8 mouse cellular contexts compared by ENCODE assay signal in genomic region chr1:119837035-119837751, GRCm38 (mm10). TPM values are rescaled to one million over a fixed set of nuclear protein-coding genes. Genes with fewer than 3 reads are reported as not detected.
DNase-seq lines count a peak whose midpoint lies in the region; ATAC-seq and TF ChIP-seq lines count a peak whose summit lies in the region.

Gene Ptpn4 (minus strand): TSS chr1:119837613.

- H3K9ac ChIP-seq in embryonic facial prominence, embryonic 15.5 days: peak within 1 kb of the TSS; percentile 83
- peak within 1 kb of the TSS; percentile 90 for H3K9ac ChIP-seq in limb, embryonic 14.5 days (ENCODE audit: low read depth, low read length, severe bottlenecking)
- H3K9ac ChIP-seq in midbrain, postnatal 0 days (replicated peaks; ENCODE audit: low read length, poor library complexity, severe bottlenecking): peak within 1 kb of the TSS; percentile 83

- no peaks in the 10 kb centered on the region for H3K4me1 ChIP-seq in bone marrow, adult 2 months (ENCODE audit: control insufficient read depth, insufficient read depth, low read length)
- H3K4me1 ChIP-seq in embryonic facial prominence, embryonic 15.5 days: peaks cover 7% of the 10 kb centered on the region; the same call in 1 of the 2 replicates
- peaks cover 14% of the 10 kb centered on the region for H3K4me1 ChIP-seq in limb, embryonic 14.5 days (ENCODE audit: control insufficient read depth, insufficient read depth, low read length)
- H3K4me1 ChIP-seq in midbrain, postnatal 0 days (ENCODE audit: insufficient read depth, low read length): peaks cover 8% of the 10 kb centered on the region; the same call in 1 of the 2 replicates

- peak within 1 kb of the TSS; percentile 63 for H3K4me2 ChIP-seq in embryonic facial prominence, embryonic 15.5 days (replicated peaks)
- H3K4me2 ChIP-seq in limb, embryonic 14.5 days (replicated peaks; ENCODE audit: low read depth, low read length, severe bottlenecking): peak within 1 kb of the TSS; percentile 62
- peak within 1 kb of the TSS; percentile 71 for H3K4me2 ChIP-seq in midbrain, postnatal 0 days (ENCODE audit: low read depth, low read length, poor library complexity, severe bottlenecking)

- H3K27me3 ChIP-seq in embryonic facial prominence, embryonic 15.5 days: no peaks in the 10 kb centered on the region
- H3K27me3 ChIP-seq in limb, embryonic 14.5 days (ENCODE audit: control insufficient read depth, insufficient read depth, low read length): no peaks in the 10 kb centered on the region
- H3K27me3 ChIP-seq in midbrain, postnatal 0 days (ENCODE audit: insufficient read depth, low read length): no peaks in the 10 kb centered on the region

- H3K27ac ChIP-seq in bone marrow, adult 2 months (ENCODE audit: control insufficient read depth, insufficient read depth, low read depth, low read length, poor library complexity): peak within 1 kb of the TSS; percentile 77
- peak within 1 kb of the TSS; percentile 90 for H3K27ac ChIP-seq in embryonic facial prominence, embryonic 15.5 days (replicated peaks)
- H3K27ac ChIP-seq in limb, embryonic 14.5 days (replicated peaks; ENCODE audit: low read depth, low read length): peak within 1 kb of the TSS; percentile 88
- H3K27ac ChIP-seq in midbrain, postnatal 0 days (ENCODE audit: low read depth, low read length): peak within 1 kb of the TSS; percentile 90

- H3K36me3 ChIP-seq in embryonic facial prominence, embryonic 15.5 days: no peaks in the 10 kb centered on the region
- no peaks in the 10 kb centered on the region for H3K36me3 ChIP-seq in limb, embryonic 14.5 days (ENCODE audit: control insufficient read depth, insufficient read depth, low read length)
- H3K36me3 ChIP-seq in midbrain, postnatal 0 days (ENCODE audit: insufficient read depth, low read length): no peaks in the 10 kb centered on the region

- under 1% methylated on average over 77 of the region's 79 CpGs for WGBS in bone marrow, adult 2 months
- 0% methylated on average over 73 of the region's 79 CpGs for WGBS in embryonic facial prominence, embryonic 15.5 days
- under 1% methylated on average over 56 of the region's 79 CpGs for WGBS in limb, embryonic 14.5 days
- WGBS in midbrain, postnatal 0 days: under 1% methylated on average over 75 of the region's 79 CpGs

- H3K9me3 ChIP-seq in embryonic facial prominence, embryonic 15.5 days (replicated peaks): no peaks in the 10 kb centered on the region
- no peaks in the 10 kb centered on the region for H3K9me3 ChIP-seq in limb, embryonic 14.5 days (ENCODE audit: control insufficient read depth, low read length)
- no peaks in the 10 kb centered on the region for H3K9me3 ChIP-seq in midbrain, postnatal 0 days (ENCODE audit: low read length)

- TF ChIP-seq POLR2A in bone marrow, adult 2 months (IDR thresholded peaks at IDR 0.05; ENCODE audit: borderline replicate concordance, control insufficient read depth, low read depth, low read length): no peak
- peak; percentile 79; the same call in 1 of the 2 replicates for TF ChIP-seq POLR2A in limb, embryonic 14.5 days (IDR thresholded peaks at IDR 0.05; ENCODE audit: borderline replicate concordance, extremely low read depth, insufficient read depth, insufficient read length)

- H3K4me3 ChIP-seq in bone marrow, adult 2 months (replicated peaks; ENCODE audit: control insufficient read depth, low read depth, low read length): peak within 1 kb of the TSS; percentile 96
- peak within 1 kb of the TSS; percentile 94 for H3K4me3 ChIP-seq in embryonic facial prominence, embryonic 15.5 days (replicated peaks)
- peak within 1 kb of the TSS; percentile 92 for H3K4me3 ChIP-seq in limb, embryonic 14.5 days (replicated peaks; ENCODE audit: low read length)
- peak within 1 kb of the TSS; percentile 86 for H3K4me3 ChIP-seq in midbrain, postnatal 0 days (ENCODE audit: low read depth, low read length)

- DNase-seq in 416B (ENCODE audit: low read depth): peak; percentile 99
- peak; percentile 96 for DNase-seq in heart, adult 8-10 months (ENCODE audit: low spot score)
- DNase-seq in kidney, adult 9 months: peak; percentile 99
- DNase-seq in limb, embryonic 14.5 days (ENCODE audit: low spot score): peak; percentile 98
- peak; percentile 98 for DNase-seq in midbrain, postnatal 0 days (ENCODE audit: low spot score)
- peak; percentile 94 to 96 for DNase-seq in spleen, postnatal 14 days (ENCODE audit: low spot score in 2 of 2)

- ATAC-seq in embryonic facial prominence, embryonic 15.5 days (ENCODE audit: insufficient number of reproducible peaks, low FRiP score, low TSS enrichment, low read depth): peak; percentile 99
- ATAC-seq in limb, embryonic 14.5 days (ENCODE audit: low FRiP score, low read depth): peak; percentile 99
- peak; percentile 100 for ATAC-seq in midbrain, postnatal 0 days (ENCODE audit: low FRiP score)

- TF ChIP-seq CTCF in bone marrow, adult 2 months (IDR thresholded peaks at IDR 0.05; ENCODE audit: control insufficient read depth, insufficient read depth, low read length): no peak
- TF ChIP-seq CTCF in midbrain, postnatal 0 days (IDR thresholded peaks at IDR 0.05): peak; percentile 27; the same call in 1 of the 2 replicates

RNA-seq across cellular contexts. Expression of gene Ptpn4, which starts in this region (rescaled TPM):
- 0.66 and 1.3 TPM in 2 replicates for polyA plus RNA-seq in bone marrow, adult 2 months (2011; ENCODE audit: insufficient read depth, insufficient read length, low replicate concordance, missing spikeins)
- polyA plus RNA-seq in embryonic facial prominence, embryonic 15.5 days (2015; fragmentation: Nextera tagmentation; extraction: Ambion mirVana): 6.6 and 7.0 TPM in 2 replicates
- 10 to 100 TPM; 25.1 to 40.3 (median 31.1) TPM for total RNA-seq in heart, adult 8-10 months (2022)
- polyA plus RNA-seq in limb, embryonic 14.5 days (2012; rRNA removed): 4.2 and 4.3 TPM in 2 replicates
- polyA plus RNA-seq in limb, embryonic 14.5 days (2014; fragmentation: Nextera tagmentation; extraction: Ambion mirVana): 7.4 and 7.5 TPM in 2 replicates
- 46.5 and 53.1 TPM in 2 replicates for total RNA-seq in midbrain, postnatal 0 days (2014; rRNA removed)
- 4.2 and 7.0 TPM in 2 replicates for polyA plus RNA-seq in midbrain, postnatal 0 days (2015; fragmentation: Nextera tagmentation; extraction: Ambion mirVana)

Comparison
In these comparisons a context has a peak if more than half of its experiments do, and no peak if none do; other contexts are left out.
1. Peak in every context shown above with its lines: DNase-seq, ATAC-seq, H3K4me3 ChIP-seq and H3K27ac ChIP-seq.